Mouse (Mus musculus): ENCODE measurements around the gene Fbxl2. TPM values are rescaled to one million over a fixed set of nuclear protein-coding genes. Genes with fewer than 3 reads are reported as not detected.

The Fbxl2 gene
- polyA plus RNA-seq, 1 experiment = 28.4 TPM

DNA sequence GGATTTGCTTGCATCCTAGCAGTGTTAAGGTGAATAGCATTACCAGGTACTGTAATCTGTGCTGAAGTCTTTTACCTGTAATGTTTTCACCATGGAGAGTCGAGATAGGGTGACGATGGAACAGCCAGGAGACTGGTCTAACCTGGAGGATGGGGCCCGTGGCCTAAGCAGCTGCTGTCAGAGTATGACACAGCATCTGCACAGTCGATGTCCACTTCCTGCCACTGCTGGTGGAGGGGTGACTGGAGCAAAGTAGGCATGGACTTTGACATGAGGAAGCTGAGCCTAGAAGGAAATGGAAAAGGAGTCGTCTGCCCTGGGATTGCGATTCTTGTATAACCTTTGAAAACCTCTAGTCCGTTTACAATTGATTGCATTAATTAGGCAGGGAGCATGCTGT lies 67.3 kb downstream of the Fbxl2 start:
- H3K4me1 ChIP-seq (ENCODE audit: control insufficient read depth, insufficient read depth, low read length) = peaks cover 14% of the 10 kb centered on the region

DNA sequence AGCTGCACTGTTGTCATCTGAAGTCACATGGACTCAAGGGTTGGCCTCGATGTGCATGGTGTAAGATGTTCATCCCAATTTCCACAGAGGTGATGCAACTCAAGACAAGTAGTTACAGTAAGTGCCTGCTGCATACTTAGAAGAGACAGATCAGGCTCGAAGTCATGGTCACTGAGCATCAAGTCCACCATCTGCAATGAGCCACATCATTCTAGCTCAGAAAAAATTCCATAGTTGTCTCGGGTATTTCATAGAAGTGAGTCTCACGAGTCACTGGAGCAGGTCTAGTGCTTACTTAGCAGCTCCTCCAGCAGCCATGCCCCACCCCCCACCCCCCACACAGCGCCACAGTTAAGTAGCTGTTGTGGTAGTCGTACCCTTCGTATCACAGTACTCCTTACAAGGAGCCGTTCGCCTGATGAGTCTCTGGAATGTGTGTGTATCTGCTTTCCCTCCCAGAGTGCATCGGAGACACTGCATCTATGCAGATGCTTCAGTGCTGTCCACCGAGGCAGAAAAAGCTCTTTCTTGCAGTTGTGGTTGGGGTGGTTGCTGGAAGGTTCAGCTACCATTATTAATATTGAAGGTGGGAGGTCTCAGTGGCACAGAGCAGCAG lies 68.7 kb downstream of the Fbxl2 start:
- DNase-seq = no peak
- TF ChIP-seq POLR2A (IDR thresholded peaks at IDR 0.05; ENCODE audit: borderline replicate concordance, insufficient read depth, low read length) = no peak
- no peak for TF ChIP-seq CTCF (IDR thresholded peaks at IDR 0.05; ENCODE audit: borderline replicate concordance, insufficient read depth, low read depth, low read length)
- H3K27ac ChIP-seq (ENCODE audit: insufficient read depth, low read length) = no peak overlapping the region
- no peak overlapping the region for H3K4me3 ChIP-seq (replicated peaks; ENCODE audit: insufficient read depth, low read depth, low read length)
- H3K4me1 ChIP-seq (ENCODE audit: control insufficient read depth, insufficient read depth, low read length) = peaks cover 14% of the 10 kb centered on the region
- H3K27me3 ChIP-seq (ENCODE audit: control insufficient read depth, insufficient read depth, low read length) = no peaks in the 10 kb centered on the region
- WGBS = 78% methylated on average over 11 of the region's 11 CpGs

More for the DNA sequence above, 67.3 kb downstream of the Fbxl2 start:
- Histone ChIP-seq H3K27ac (ENCODE audit: insufficient read depth, low read length) (no peak overlapping the region), H3K4me3 (replicated peaks; ENCODE audit: insufficient read depth, low read depth, low read length) (no peak overlapping the region), H3K27me3 (ENCODE audit: control insufficient read depth, insufficient read depth, low read length) (no peaks in the 10 kb centered on the region)
- TF ChIP-seq POLR2A (IDR thresholded peaks at IDR 0.05; ENCODE audit: borderline replicate concordance, insufficient read depth, low read length) (no peak), CTCF (IDR thresholded peaks at IDR 0.05; ENCODE audit: borderline replicate concordance, insufficient read depth, low read depth, low read length) (no peak)
- DNase-seq = no peak
- 87% methylated on average over 7 of the region's 7 CpGs for WGBS

DNA sequence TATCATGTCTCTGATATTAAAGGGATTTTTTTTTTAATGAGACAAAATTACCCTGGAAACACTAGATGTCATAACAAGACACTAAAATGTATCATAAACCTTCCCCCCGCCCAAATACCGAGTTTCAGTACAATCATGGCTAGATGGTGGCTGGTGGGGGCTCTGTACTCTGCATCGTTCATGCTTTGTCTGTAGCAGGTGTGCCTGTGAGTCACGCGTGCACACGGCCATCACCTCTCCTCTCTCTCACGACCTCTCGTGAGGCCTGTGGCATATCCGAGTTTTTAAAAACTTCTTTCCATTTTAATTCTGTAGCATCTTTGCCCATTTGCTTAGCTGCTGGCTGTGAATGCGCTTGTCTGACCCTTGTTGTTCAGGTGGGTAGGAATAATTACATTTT lies 69.7 kb downstream of the Fbxl2 start:
- H3K27ac ChIP-seq (ENCODE audit: insufficient read depth, low read length) = no peak overlapping the region
- no peaks in the 10 kb centered on the region for H3K27me3 ChIP-seq (ENCODE audit: control insufficient read depth, insufficient read depth, low read length)
- peaks cover 5% of the 10 kb centered on the region for H3K4me1 ChIP-seq (ENCODE audit: control insufficient read depth, insufficient read depth, low read length)
- TF ChIP-seq CTCF (IDR thresholded peaks at IDR 0.05; ENCODE audit: borderline replicate concordance, insufficient read depth, low read depth, low read length) (no peak), POLR2A (IDR thresholded peaks at IDR 0.05; ENCODE audit: borderline replicate concordance, insufficient read depth, low read length) (no peak)
- no peak for DNase-seq
- 92% methylated on average over 10 of the region's 10 CpGs for WGBS
- H3K4me3 ChIP-seq (replicated peaks; ENCODE audit: insufficient read depth, low read depth, low read length) = no peak overlapping the region

DNA sequence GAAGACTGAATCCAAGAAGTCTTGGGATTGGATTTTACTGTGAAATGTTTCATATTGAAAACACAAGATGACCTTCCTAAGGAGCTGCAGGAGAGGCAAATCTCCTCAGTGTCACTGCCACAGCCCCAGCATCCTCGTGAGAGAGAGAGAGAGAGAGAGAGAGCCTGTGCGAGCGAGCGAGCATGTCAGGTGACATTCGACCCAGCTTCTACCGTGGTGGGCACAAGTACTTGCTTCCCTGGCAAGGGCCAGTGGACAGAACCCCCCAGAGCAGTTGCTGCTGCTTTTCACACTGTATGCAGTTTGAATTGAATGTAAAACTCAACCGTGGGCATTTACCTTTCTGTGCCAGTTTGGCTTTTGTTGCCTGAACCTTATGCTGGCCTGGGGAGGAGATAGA lies 70.5 kb downstream of the Fbxl2 start:
- Histone ChIP-seq H3K4me1 (ENCODE audit: control insufficient read depth, insufficient read depth, low read length) (no peaks in the 10 kb centered on the region), H3K27ac (ENCODE audit: insufficient read depth, low read length) (no peak overlapping the region), H3K27me3 (ENCODE audit: control insufficient read depth, insufficient read depth, low read length) (no peaks in the 10 kb centered on the region), H3K4me3 (replicated peaks; ENCODE audit: insufficient read depth, low read depth, low read length) (no peak overlapping the region)
- 79% methylated on average over 7 of the region's 7 CpGs for WGBS
- TF ChIP-seq POLR2A (IDR thresholded peaks at IDR 0.05; ENCODE audit: borderline replicate concordance, insufficient read depth, low read length) = no peak
- TF ChIP-seq CTCF (IDR thresholded peaks at IDR 0.05; ENCODE audit: borderline replicate concordance, insufficient read depth, low read depth, low read length) = no peak
- no peak for DNase-seq

DNA sequence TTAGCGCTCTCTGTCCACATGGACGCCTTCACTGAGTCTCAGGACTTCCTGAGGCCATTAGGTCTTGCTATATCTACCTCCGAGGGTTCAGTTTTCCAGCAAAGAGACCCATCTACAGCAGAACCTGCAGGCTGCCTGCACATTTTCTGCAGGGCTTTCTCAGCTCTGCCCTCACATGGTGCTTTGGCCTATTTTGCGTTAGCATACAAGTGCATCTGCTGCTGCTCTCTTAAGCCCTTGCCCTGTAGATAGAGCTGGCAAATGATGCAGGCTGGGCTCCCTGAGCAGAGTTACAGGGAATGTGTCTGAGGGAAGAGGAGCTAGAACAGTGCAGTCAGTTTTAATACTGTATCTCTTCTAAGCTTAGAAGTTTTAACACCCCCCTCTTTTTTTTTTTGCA lies 71.0 kb downstream of the Fbxl2 start:
- DNase-seq = no peak
- Histone ChIP-seq H3K27me3 (ENCODE audit: control insufficient read depth, insufficient read depth, low read length) (no peaks in the 10 kb centered on the region), H3K27ac (ENCODE audit: insufficient read depth, low read length) (no peak overlapping the region), H3K4me3 (replicated peaks; ENCODE audit: insufficient read depth, low read depth, low read length) (no peak overlapping the region), H3K4me1 (ENCODE audit: control insufficient read depth, insufficient read depth, low read length) (no peaks in the 10 kb centered on the region)
- 82% methylated on average over 4 of the region's 4 CpGs for WGBS
- TF ChIP-seq POLR2A (IDR thresholded peaks at IDR 0.05; ENCODE audit: borderline replicate concordance, insufficient read depth, low read length) (no peak), CTCF (IDR thresholded peaks at IDR 0.05; ENCODE audit: borderline replicate concordance, insufficient read depth, low read depth, low read length) (no peak)

DNA sequence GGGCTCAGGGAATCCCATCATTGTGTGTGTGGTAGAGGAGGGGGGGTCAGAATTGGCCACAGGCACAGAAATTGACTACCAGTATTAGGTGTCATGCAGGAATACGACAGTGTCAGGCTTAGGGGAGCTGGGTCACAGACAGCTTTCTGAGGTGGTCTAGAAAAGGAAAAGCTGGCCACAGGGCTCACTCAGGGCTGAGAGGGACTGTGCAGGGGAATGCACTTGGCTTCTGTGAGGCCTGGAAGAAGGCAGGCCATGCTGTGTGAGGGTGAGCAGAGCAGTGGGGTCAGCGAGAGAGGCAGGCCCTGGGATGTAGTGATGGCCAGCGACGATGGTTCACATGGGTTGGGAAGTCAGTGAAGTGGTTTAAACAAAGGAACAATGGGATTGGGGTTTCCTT lies 72.1 kb downstream of the Fbxl2 start:
- H3K4me1 ChIP-seq (ENCODE audit: control insufficient read depth, insufficient read depth, low read length) = no peaks in the 10 kb centered on the region
- WGBS = 65% methylated on average over 4 of the region's 4 CpGs
- no peak overlapping the region for H3K4me3 ChIP-seq (replicated peaks; ENCODE audit: insufficient read depth, low read depth, low read length)
- H3K27ac ChIP-seq (ENCODE audit: insufficient read depth, low read length) = no peak overlapping the region
- H3K27me3 ChIP-seq (ENCODE audit: control insufficient read depth, insufficient read depth, low read length) = no peaks in the 10 kb centered on the region
- no peak for TF ChIP-seq POLR2A (IDR thresholded peaks at IDR 0.05; ENCODE audit: borderline replicate concordance, insufficient read depth, low read length)
- TF ChIP-seq CTCF (IDR thresholded peaks at IDR 0.05; ENCODE audit: borderline replicate concordance, insufficient read depth, low read depth, low read length) = no peak
- DNase-seq = no peak

DNA sequence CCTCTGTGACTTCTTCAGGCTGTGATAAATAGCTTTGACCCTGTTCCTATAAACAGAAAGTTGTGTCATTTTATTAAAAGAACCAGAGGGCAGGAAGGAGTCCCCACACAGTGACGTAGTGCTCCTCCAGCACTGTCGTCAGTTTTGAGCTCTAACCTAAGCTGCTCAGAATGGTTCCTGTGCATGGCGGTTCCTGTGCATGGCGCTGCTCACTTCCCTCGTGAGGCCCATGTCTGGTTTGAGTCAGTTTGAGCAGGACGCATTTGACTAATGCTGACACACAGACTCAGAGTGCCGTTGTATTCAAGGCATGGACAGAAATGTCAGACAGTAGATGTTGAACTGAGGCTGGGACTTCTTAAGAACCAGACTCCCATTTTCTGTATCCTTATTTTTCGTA lies 74.4 kb downstream of the Fbxl2 start:
- H3K27ac ChIP-seq (ENCODE audit: insufficient read depth, low read length) = no peak overlapping the region
- no peaks in the 10 kb centered on the region for H3K4me1 ChIP-seq (ENCODE audit: control insufficient read depth, insufficient read depth, low read length)
- TF ChIP-seq POLR2A (IDR thresholded peaks at IDR 0.05; ENCODE audit: borderline replicate concordance, insufficient read depth, low read length) (no peak), CTCF (IDR thresholded peaks at IDR 0.05; ENCODE audit: borderline replicate concordance, insufficient read depth, low read depth, low read length) (no peak)
- H3K27me3 ChIP-seq (ENCODE audit: control insufficient read depth, insufficient read depth, low read length) = no peaks in the 10 kb centered on the region
- DNase-seq = no peak
- H3K4me3 ChIP-seq (replicated peaks; ENCODE audit: insufficient read depth, low read depth, low read length) = no peak overlapping the region
- 81% methylated on average over 8 of the region's 8 CpGs for WGBS

DNA sequence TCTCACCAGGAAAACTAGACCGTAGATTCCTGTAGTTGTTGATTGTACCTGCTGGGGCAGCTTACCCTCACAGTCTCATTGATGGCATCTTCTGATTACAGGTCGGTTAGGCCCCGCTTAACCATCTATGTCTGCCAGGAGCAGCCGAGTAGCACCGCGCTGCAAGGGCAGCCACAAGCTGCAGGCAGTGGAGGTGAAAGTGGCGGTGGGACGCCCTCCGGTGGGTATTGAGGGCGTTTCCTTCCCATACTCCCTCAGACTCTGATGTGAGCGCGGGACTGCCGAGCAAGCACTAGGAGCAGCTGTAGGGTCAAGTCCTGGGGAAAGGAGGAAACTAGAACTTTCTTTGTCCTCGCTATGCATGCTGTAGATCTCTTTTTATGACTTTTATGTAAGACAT lies 76.0 kb downstream of the Fbxl2 start:
- no peak overlapping the region for H3K27ac ChIP-seq (ENCODE audit: insufficient read depth, low read length)
- H3K4me3 ChIP-seq (replicated peaks; ENCODE audit: insufficient read depth, low read depth, low read length) = no peak overlapping the region
- no peak for DNase-seq
- WGBS = 86% methylated on average over 14 of the region's 14 CpGs
- no peaks in the 10 kb centered on the region for H3K4me1 ChIP-seq (ENCODE audit: control insufficient read depth, insufficient read depth, low read length)
- TF ChIP-seq POLR2A (IDR thresholded peaks at IDR 0.05; ENCODE audit: borderline replicate concordance, insufficient read depth, low read length) (no peak), CTCF (IDR thresholded peaks at IDR 0.05; ENCODE audit: borderline replicate concordance, insufficient read depth, low read depth, low read length) (peak; percentile 17; the same call in 1 of the 2 replicates)
- H3K27me3 ChIP-seq (ENCODE audit: control insufficient read depth, insufficient read depth, low read length) = no peaks in the 10 kb centered on the region
